Mouse (Mus musculus): ENCODE results near the gene Dnajb14. TPM values are rescaled to one million over a fixed set of nuclear protein-coding genes. Genes with fewer than 3 reads are reported as not detected.
A peak's percentile ranks its signal among the peaks of the same experiment; 100 is the strongest.
"Not testable (repeated sequence)": the region's sequence is repeated elsewhere in the genome, so short reads cannot be mapped to it uniquely, and the experiment has no call there.

The Dnajb14 gene
- total RNA-seq, 2 experiments from 2014 or later, result 7.6 to 9.5 TPM

GRCm38 (mm10) chr3:137848354-137848753, 19.1 kb upstream of the Dnajb14 start:
- intact Hi-C loops (cut with DNase I), result no loop called here

GRCm38 (mm10) chr3:137849697-137850096, 17.8 kb upstream of the Dnajb14 start:
- H3K4me3 ChIP-seq, result no peak overlapping the region
- DNase-seq, result no peak
- TF ChIP-seq CTCF (IDR thresholded peaks at IDR 0.05), result no peak
- intact Hi-C loops (cut with DNase I), result no loop called here
- no peak overlapping the region for H3K27ac ChIP-seq

More at GRCm38 (mm10) chr3:137848354-137848753, 19.1 kb upstream of the Dnajb14 start:
- no peak for TF ChIP-seq CTCF (IDR thresholded peaks at IDR 0.05)
- no peak overlapping the region for H3K4me3 ChIP-seq
- no peak for DNase-seq
- no peak overlapping the region for H3K27ac ChIP-seq

GRCm38 (mm10) chr3:137851196-137851595, 16.3 kb upstream of the Dnajb14 start:
- no peak for DNase-seq
- intact Hi-C loops (cut with DNase I), result no loop called here
- Histone ChIP-seq H3K4me3 (no peak overlapping the region), H3K27ac (no peak overlapping the region)
- no peak for TF ChIP-seq CTCF (IDR thresholded peaks at IDR 0.05)

GRCm38 (mm10) chr3:137853011-137853410, 14.5 kb upstream of the Dnajb14 start:
- DNase-seq; H3K4me3 ChIP-seq; intact Hi-C loops (cut with DNase I); H3K27ac ChIP-seq: not testable (repeated sequence)

GRCm38 (mm10) chr3:137855328-137855727, 12.1 kb upstream of the Dnajb14 start:
- no peak for TF ChIP-seq CTCF (IDR thresholded peaks at IDR 0.05)
- DNase-seq, result no peak
- intact Hi-C loops (cut with DNase I), result no loop called here
- H3K27ac ChIP-seq, result no peak overlapping the region
- no peak overlapping the region for H3K4me3 ChIP-seq

- no peak for TF ChIP-seq CTCF (IDR thresholded peaks at IDR 0.05)
- no peak for DNase-seq
- Histone ChIP-seq H3K4me3 (no peak overlapping the region), H3K27ac (no peak overlapping the region)
- intact Hi-C loops (cut with DNase I), result no loop called here
Observed at GRCm38 (mm10) chr3:137856061-137856460, 11.4 kb upstream of the Dnajb14 start.

GRCm38 (mm10) chr3:137860394-137861170, 6.9 kb upstream of the Dnajb14 start:
- DNase-seq, result no peak
- Histone ChIP-seq H3K27ac (no peak overlapping the region), H3K4me3 (no peak overlapping the region)
- no peak for TF ChIP-seq CTCF (IDR thresholded peaks at IDR 0.05)
- intact Hi-C loops (cut with DNase I), result no loop called here

- no peak for TF ChIP-seq CTCF (IDR thresholded peaks at IDR 0.05)
- no peak overlapping the region for H3K4me3 ChIP-seq
- intact Hi-C loops (cut with DNase I), result no loop called here
- no peak for DNase-seq
- no peak overlapping the region for H3K27ac ChIP-seq
Observed at GRCm38 (mm10) chr3:137861436-137861835, 6.0 kb upstream of the Dnajb14 start.

GRCm38 (mm10) chr3:137862600-137862999, 4.9 kb upstream of the Dnajb14 start:
- intact Hi-C loops (cut with DNase I), result loop anchor here (2.0 kb wide), 1 partner anchor 56 kb away; the partner anchor contains the start of gene Lamtor3

GRCm38 (mm10) chr3:137863330-137864123, 3.9 kb upstream of the Dnajb14 start:
- peak overlapping the region; percentile 96 for H3K27ac ChIP-seq
- DNase-seq, result no peak
- intact Hi-C loops (cut with DNase I), result loop anchor here (2.0 kb wide), 1 partner anchor 55 kb away; the partner anchor contains the start of gene Lamtor3
- TF ChIP-seq CTCF (IDR thresholded peaks at IDR 0.05), result no peak; the same call in 1 of the 2 replicates
- peak overlapping the region; percentile 75 for H3K4me3 ChIP-seq

More at GRCm38 (mm10) chr3:137862600-137862999, 4.9 kb upstream of the Dnajb14 start:
- no peak overlapping the region for H3K4me3 ChIP-seq
- TF ChIP-seq CTCF (IDR thresholded peaks at IDR 0.05), result no peak
- H3K27ac ChIP-seq, result no peak overlapping the region
- no peak for DNase-seq

GRCm38 (mm10) chr3:137864124-137864987, 3.1 kb upstream of the Dnajb14 start, which contains the start of gene H2afz:
Gene H2afz (plus strand): TSS chr3:137864487.
- TF ChIP-seq CTCF (IDR thresholded peaks at IDR 0.05), result 0 out of 2 replicates have a peak, but pooled peaks have one; percentile 17
- intact Hi-C loops (cut with DNase I), result no loop called here
- H3K27ac ChIP-seq, result peak within 1 kb of the TSS; percentile 96
- peak within 1 kb of the TSS; percentile 75 for H3K4me3 ChIP-seq
- peak; percentile 100 for DNase-seq

All from gastrocnemius, adult 2 months (tissue).